Mouse (Mus musculus): ENCODE data around the gene Satb1.

Gene Satb1

DNA sequence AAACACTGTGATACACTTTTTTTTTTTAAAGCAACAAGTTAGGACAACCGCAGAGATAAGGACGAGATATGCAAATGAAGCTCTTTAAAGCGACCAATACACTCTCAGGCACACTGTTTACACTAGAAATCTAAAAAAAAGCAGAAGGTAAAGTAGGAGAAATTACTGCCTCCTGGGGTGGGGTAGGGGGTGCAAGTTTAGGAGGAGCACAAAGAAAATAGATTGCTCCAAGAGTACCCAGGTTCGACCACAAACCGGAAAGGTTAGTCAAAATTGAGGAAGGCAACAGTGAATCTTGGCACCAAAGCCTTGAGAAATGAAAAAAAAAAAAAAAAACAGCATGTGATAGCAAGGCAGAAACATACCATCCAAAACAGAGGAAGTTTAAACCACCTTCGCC, 18.8 kb downstream of the Satb1 start:
- DNase-seq (ENCODE audit: low spot score) = no peak

DNA sequence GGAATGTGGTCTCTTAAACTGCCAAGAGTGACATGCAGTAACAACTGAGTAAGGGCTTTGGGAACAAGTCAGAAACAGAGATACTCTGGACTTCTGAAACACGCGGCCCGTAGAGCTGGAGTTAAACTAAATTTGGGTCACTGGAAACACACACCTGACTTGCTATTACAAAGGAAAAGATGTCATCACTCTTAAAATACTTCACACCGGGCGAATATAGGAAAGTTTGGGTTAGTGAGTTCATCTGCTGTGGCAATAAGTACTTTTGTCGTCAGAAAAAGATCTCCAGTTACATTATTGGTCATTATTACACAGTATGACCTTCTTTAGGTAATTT, 19.3 kb downstream of the Satb1 start:
- DNase-seq (ENCODE audit: low spot score) = peak; percentile 50

DNA sequence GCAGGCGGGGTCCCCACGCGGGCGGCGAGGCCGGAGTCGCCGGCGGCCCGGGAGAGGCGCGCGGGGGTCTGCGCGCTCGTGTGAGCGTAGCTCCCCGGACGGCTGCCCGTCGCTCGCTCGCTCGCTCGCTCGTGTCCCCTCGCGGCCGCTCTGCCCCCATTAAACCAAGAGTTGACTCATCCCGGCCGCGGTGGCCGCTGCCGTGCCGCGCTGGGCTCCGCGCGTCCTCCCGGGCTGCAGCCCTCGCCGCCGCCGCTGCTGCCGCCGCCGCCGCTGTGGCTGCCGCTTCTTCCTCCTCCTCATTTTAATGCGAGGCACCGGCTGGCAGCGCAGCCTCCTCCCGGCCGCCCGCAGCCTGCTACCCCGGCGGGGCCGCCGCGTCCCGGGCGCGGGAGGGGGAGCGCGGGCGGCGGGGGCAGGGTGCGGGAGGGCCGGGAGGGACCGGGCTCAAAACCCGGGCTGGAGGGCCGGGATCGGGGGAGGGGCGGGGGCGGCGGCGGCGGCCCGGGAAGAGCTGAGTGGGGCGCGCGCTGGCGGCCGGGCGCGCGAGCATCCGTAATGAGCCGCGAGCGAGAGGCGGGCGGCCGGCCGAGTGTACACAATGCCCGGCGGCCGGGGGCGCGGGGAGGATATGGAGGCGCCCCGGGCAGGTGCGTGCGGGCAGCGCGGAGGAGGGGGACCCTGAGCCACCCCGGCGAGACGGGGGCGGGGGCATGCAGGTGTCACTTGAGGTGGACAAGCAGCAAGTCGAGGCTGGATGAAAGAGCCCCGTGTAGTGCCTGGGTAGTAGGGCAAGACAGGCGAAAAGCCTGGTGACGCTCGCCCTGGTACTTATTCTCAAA, 19.9 kb downstream of the Satb1 start:
- DNase-seq (ENCODE audit: low spot score) = peak; percentile 72

DNA sequence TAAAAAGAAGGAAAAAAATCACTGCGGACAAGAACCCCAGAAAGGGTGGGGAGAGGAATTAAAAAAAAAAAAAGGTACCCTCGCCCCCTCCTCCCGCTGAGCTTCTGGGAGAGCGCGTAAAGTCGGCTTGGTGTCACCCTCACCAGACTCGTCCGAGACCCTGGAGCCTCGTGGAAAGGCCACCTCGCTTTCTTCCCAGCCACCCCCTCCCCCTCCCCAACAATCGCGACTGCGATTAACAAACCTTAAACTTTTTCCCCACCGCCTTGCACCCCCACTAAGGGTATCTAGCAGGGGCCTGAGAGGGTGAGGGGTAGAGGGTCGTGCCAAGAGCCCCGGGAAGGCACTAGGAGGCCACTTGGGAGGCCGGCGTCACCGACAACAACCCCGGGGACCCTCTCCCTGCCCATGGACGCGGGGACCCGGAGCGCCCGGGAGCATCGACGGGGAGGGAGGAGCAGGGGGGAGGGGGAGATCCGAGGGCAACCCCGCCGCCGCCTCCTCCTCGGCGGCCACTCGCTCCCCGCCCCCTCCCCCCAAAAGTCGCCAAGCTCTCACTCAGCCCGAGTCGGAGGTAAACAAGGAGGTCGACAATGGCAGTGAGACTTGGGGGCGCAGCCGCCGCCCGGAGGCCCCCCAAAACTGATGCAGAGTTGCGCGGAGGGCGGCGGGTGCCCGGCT, 20.7 kb downstream of the Satb1 start:
- peak; percentile 51 for DNase-seq (ENCODE audit: low spot score)

DNA sequence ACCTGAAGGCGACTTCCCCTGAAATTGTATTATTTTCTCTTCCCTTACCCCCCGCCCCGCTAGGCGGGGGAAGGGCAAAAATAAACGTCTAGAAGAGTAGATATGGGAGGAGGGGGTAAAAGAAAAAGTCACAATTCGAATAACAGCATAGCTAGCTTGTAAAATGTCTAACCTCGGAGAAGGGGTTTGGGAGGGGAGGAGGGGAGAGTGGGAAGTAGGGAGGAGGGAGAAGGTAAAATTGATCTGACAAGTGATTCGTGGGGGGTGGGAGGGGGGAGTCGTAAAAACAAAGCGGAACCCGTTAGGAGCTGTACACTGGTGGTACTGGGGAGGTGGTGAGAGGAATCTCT, 21.2 kb downstream of the Satb1 start:
- DNase-seq (ENCODE audit: low spot score) = peak; percentile 25

DNA sequence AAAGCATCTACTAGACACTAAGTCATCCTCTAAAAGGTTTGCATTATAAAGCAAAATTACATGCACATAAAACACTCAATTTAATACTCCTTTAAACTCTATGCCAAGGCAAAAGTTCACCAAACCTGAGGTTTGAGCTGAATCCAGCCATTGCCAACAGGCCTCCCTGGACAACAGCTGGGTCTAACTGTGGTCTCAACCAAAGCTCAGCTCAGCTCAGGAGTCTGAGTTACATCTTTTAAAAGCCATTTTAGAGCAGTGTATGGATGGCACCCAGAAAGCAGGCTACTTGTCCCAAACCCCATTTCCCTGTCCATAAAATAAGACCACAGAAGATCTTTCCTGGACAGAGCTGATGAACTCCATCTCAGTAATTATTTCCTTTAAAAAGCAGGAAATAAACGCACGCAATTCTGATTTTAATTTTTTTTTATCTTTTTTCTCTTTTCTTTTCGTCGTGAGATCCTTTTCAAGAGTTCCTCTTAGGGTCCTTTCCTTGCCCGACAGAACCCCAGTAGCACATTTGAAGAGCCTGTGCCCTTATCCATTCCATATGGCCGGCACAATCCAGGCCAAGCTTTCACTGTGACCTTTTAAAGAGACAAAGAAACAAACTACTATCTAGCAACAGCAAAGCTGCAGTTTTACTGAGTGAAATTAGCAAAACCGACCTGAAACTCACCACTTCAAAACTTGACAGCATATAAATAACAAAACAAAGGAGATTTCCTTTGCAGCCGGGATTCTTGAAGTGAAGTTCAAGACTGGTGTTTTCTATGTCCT, 21.8 kb downstream of the Satb1 start:
- peak; percentile 81 for DNase-seq (ENCODE audit: low spot score)

DNA sequence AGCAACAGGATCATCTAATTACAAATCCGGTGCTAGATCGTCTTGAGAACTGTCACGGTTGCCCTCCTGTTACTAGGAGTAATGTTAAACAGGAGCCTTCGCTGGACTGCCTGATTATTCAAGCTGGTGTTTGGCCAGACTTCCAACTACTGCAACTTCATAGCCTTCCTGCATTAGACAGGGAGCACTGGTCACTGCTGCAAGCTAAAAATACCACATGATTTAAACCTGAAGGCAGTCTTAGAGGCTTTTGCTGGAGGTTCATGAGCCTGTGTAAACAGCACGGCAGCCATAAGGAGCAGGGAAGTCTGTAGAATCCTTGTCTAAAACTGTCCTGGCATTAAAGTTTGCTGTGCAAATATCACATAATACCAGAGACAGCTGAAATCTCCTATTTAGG, 25.7 kb downstream of the Satb1 start:
- DNase-seq (ENCODE audit: low spot score) = no peak

DNA sequence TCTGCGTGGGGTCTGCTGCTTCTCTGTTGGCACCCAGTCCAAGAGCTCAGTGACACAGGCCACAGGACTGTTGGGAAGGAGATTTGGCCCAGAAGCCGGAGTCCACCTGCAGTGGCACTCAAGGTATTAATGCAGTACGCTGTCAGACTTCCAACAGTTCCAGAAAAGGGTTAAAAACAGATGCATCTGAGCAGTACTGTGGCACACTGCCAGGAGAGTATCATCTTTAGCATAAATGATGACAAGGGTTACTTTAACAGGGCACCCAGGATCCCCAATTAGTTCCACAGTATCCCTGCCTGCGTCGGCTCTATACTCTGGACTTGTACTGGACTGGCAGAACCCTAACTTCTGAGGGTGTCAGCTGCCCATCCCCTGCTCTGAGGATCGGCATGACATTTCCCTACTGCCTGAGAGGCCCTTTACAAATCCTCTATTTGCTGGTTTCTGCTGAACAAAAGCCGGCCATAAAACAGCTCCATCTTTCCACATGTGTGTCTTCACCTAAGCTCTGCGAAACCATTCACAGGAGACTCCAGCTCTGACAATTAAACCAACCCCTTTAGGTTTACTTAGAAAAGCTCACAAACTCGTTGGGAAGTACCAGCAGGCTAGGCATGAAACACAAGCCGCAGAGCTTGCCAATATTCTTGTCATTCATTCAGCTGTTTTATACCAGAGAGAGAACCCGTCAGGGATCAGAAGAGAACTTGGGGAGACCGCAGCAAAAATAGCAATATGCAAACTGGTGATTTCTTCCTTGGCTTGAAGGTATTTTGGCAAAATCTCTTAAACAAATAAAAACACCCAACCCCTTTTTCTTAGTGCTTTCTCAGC, 26.7 kb downstream of the Satb1 start:
- no peak for DNase-seq (ENCODE audit: low spot score)

DNA sequence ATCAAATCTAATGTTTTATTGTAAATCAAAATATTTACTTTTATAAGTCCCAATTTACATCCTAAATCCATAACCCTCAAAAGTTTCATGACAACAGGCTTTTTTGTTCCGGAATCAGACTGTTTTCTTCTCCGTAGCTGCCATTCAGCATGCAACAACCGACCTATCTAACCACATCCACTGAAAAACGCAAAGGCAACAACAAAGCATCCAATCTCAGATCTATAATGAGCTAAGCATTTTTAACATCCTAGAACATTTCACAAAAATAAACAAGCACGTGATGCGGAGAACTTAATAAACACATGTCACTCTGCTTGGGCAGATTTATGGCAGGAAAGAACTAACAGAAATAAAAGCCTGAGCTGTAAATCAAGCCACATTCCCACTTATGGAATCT, 32.9 kb downstream of the Satb1 start:
- DNase-seq (ENCODE audit: low spot score) = no peak

DNA sequence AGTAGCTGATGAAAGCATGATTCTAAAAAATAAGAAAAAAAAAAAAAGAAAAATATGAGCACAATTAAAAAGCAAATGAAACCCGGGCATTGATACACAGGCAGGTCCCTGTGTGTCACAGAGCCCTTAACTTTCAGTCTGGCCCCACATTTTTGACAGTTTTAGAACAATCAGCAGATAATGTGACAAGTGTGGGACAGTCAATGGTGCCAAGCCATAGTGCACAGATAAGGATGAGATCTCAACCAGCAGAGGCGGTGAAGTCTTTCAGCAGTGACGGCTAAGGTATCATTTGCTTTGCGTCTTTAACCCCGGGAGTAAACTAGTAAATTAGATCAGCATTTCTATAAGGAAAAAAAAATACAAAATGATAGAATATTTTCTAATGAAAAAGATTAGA, 36.6 kb downstream of the Satb1 start:
- DNase-seq (ENCODE audit: low spot score) = no peak

DNA sequence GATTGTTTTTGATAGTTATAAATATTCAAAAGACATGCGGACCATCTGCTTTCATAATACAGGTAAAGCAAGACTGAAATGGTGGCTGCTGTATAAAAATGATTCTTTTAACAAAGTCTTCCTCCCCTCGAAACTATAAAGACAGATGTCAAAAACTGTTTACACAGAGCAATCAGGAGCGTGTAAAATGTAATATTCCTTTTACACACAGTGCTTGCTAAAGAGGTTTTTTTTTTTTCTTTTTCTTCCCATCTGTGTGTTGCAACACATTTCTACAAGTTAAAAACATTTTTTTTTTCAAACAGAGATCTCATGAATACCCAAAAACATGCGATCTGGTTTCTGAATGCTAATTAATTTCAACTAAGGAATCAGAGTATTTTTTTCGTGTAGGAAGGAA, 41.9 kb downstream of the Satb1 start:
- DNase-seq (ENCODE audit: low spot score) = no peak

DNA sequence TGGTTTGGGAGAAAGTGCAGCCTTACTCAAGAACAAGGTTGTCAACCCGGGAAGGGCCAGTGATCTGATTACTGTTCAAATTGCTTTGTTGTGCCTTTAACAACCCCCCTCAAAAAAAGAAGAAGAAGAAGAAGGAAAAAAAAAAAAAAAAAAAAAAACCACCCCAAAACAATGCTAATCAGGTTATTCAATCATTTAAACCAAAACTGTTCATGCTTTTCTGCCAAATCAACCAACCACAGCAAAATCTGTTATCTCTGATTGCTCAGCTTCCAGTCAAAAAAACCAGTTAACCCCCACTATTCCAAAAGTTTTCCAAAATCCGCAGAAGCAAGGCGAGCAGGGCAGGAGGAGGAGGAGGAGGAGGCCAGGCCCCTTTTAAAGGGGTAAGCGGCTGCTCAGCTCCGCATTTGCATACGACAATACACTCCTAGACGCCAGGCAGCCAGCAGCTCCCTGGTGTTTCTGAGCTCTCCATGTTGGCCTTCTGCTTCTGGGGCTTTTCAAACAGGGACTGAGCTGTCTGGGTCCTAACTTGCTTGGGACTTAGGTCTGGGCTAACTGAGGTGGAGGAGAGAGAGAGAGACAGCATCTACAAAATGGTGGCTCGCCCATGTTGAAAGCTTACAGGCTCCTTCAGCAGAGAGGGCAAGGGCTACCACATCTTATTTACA, 42.6 kb downstream of the Satb1 start:
- peak; percentile 57 for DNase-seq (ENCODE audit: low spot score)

DNA sequence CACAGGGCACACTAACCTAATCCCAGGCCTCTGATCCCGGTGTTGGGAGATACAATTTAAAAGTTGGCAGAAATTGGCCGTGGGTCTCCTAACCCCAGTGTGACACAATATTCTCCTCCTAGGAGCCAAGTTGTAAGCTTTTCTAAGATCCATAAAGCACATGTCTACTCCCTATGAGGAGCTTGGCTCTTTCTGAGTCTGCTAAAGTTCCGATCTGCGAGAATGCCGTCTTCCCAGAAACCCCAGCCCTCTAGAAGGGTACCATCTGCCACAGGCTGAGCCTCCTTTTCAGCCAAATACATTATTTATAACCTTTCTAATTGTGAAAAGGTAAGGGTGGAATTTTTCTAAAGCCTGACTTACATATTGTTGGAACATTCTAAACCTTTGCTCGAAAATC, 43.3 kb downstream of the Satb1 start:
- no peak for DNase-seq (ENCODE audit: low spot score)

DNA sequence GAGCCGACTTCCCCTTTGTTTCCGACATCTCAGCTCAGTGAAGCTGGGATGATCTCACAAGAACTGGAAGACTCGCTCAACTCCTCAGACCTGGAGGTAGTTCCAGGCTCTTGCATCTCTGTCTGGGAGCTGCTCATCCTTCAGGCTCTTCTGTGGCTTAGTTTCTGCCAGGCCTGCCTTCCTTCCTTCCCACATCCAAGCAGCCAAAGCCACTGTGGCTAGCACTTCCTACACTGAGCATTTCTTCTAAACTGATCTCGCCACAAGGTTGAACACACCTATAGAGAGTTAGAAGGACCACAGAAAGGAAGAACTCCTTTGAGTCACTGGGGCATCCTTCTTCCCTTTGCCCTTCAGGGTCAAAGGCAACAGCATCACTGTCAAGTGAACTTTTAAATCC, 44.0 kb downstream of the Satb1 start:
- DNase-seq (ENCODE audit: low spot score) = no peak

DNA sequence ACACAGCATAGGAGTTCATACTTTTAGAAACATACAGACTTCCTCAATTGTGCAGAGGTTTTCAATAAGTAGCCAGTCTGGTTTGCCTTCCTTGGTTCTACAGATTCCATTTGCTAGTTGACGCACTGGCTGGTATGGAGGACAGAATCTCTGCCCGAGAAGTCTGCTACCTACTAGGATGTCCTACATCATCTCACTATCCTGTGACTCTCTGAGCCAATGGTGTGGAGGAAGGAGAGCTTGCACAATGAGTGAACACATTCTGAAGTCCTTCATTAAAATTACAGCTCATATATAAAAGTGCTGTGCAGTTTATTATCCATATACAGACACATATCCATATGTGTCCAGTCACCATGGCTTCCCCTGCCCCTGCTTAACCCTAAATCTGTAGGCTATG, 45.1 kb downstream of the Satb1 start:
- no peak for DNase-seq (ENCODE audit: low spot score)

DNA sequence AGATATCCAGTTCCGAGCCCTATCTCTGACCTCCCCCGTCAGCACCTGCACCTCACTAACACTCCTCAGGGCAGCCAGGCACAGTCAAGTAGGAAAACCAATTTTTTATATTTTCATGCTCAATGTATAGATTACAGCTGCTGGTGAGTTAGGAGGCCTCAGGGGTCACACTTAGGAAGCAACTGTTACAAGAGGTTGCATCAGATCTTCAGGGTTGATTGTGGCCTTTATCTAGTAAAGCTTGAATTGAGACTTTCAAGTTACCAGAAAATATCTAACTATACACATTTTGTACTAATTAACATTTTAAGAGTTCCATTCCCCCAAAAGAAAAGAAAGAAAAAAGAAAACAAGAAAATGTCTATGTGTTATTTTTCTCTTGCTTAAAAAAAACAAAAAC, 47.0 kb downstream of the Satb1 start:
- DNase-seq (ENCODE audit: low spot score) = no peak

DNA sequence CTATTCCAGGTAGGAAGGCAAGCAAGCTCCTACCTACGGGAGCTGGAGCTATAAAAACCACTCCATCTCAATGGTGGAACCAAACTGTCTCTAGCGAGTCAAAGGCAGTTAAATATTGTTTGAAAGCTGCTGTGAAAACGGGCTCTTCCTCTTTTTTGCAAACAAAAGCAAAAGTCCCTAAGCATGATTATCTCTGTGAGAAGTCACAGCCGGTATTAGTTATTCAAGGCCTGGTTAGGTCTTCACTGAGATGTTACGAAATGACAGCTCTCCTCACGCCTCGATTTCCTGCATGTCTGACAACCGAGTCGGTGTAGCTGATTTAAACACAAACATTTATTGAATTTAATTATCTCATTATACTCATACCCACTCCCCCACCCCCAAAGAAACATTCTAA, 48.2 kb downstream of the Satb1 start:
- DNase-seq (ENCODE audit: low spot score) = no peak

DNA sequence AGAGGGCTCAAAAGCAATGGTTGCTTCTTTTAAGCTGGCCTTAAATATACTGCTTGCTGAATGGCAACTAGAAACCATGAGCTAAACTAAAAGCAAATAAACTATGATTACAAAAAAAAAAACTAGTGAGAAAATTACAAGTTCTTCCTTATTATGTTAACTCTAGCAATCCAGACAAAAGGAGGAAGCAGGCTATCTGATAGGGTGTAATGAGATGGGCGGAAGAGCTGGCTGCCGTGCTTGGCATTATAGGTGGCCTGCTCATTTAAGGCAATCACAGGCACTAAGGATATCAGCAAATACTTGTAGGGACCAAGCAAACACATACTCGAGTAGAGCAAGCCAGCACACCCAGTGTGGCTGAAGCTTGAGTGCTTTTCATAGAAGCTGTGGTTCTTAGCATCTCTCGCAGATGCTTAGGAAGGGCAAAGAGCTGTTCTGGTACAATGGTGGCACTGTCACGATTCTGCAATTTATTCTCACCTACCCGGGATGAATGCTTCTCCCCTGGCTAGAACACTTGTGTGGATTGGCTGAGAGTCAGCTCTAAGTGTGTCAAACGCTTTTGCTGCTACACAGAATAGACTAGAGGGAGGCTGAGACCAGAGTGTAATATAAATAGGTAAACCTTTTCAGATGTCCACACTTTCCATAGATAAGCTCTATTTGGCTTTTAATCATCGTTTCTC, 49.4 kb downstream of the Satb1 start:
- no peak for DNase-seq (ENCODE audit: low spot score)

DNA sequence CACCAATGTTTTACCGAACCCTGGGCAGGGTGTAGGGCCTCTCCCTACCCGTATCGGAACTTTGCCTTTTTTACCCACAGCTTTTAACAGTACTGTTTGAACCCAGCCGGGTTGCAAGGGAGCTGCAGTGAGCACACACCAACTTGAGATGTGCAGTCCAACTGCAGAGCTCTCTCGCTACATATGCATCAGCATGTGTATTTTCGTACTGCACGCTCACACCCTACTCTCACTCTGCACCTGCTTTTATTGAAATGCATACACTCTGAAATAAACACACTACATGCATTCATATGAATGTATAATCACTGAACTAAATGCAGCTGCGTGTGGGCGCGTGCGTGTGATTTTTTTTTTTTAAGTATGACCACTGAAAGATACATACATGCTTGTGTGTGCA, 53.1 kb downstream of the Satb1 start:
- DNase-seq (ENCODE audit: low spot score) = no peak

DNA sequence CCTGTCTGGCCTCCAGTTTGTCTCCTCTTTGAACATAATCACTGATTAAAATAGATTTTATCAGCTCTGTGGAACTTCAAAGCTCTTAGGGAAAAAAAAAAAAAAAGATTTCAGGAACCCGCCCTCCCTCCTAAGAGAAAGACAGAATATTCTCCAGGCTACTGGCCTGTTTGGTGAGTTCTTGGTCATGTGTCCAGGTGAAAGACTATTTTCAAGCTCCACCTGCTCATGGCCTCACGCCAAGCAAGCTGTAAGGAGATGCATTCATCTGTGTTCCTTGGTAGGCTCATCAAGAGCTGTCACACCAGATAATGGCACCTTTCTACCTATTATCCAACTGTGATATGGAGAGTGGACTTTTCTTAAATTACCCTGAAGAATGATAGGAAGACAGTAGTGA, 54.1 kb downstream of the Satb1 start:
- no peak for DNase-seq (ENCODE audit: low spot score)

DNA sequence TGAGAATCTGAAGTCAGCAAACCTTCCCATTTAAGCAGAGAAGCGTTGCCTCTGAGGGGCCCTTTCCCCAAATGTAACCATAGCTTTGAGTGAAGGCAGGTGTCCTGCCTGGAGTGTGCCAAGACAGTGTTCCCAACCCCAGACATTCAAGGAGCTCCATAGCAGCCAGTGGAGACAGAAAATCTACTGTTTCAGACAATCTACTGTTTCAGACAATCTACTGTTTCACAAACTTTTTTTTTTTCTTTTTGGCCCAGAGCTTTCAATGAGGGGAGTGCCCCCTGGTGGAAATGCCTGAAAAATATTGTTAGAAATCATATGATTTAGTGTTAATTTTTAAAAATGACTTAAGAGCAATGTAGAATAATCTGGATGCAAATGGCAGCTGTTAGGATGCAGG, 55.3 kb downstream of the Satb1 start:
- no peak for DNase-seq (ENCODE audit: low spot score)
